Mouse (Mus musculus) hindbrain, embryonic 11.5 days (tissue): ENCODE measurements around the gene Sec31a. TPM values are rescaled to one million over a fixed set of nuclear protein-coding genes. Genes with fewer than 3 reads are reported as not detected.

Source experiments
- ATAC-seq: fragments of 200-750 bp; cut with Nextera tagmentation; 2 replicates; pipeline ENCODE4 v1.8.0; 2017; ENCODE audit warnings: mild to moderate bottlenecking, moderate TSS enrichment, moderate library complexity; ENCODE audit not compliant: low FRiP score
- DNase-seq: peaks from one replicate; pipeline ENCODE4 v3.0.0-alpha.2; 2015; ENCODE audit warnings: low spot score
- H3K27ac ChIP-seq: fragments of 300-500 bp; sonication (generic); 2 replicates; pipeline ENCODE4 v1.5.1; 2014; ENCODE audit warnings: mild to moderate bottlenecking, low read depth, low read length
- H3K27me3 ChIP-seq: fragments of 300-500 bp; sonication (generic); 2 replicates; pipeline ENCODE4 v1.6.1; 2014; ENCODE audit warnings: mild to moderate bottlenecking, low read length, moderate library complexity, mixed read lengths; ENCODE audit not compliant: control insufficient read depth, insufficient read depth
- H3K36me3 ChIP-seq: fragments of 300-500 bp; sonication (generic); 2 replicates; pipeline ENCODE4 v1.6.1; 2014; ENCODE audit warnings: mild to moderate bottlenecking, low read length, moderate library complexity, mixed read lengths; ENCODE audit not compliant: control insufficient read depth, insufficient read depth
- H3K4me1 ChIP-seq: fragments of 300-500 bp; sonication (generic); replicated peaks from 2 replicates; pipeline ENCODE4 v1.6.1; 2014; ENCODE audit warnings: low read length, mixed read lengths; ENCODE audit not compliant: control insufficient read depth, insufficient read depth
- H3K4me2 ChIP-seq: fragments of 300-500 bp; sonication (generic); replicated peaks from 2 replicates; pipeline ENCODE4 v1.6.1; 2014; ENCODE audit warnings: mild to moderate bottlenecking, low read depth, low read length
- H3K4me3 ChIP-seq: fragments of 300-500 bp; sonication (generic); 2 replicates; pipeline ENCODE4 v1.5.1; 2014; ENCODE audit warnings: low read depth, low read length
- H3K9ac ChIP-seq: fragments of 300-500 bp; sonication (generic); 2 replicates; pipeline ENCODE4 v1.6.1; 2014; ENCODE audit warnings: low read depth, low read length
- H3K9me3 ChIP-seq: fragments of 300-500 bp; sonication (generic); 2 replicates; pipeline ENCODE4 v1.6.1; 2016; ENCODE audit warnings: low read length; ENCODE audit not compliant: control insufficient read depth
- WGBS: fragments of 180-500 bp; shearing (Covaris S2); extraction: QIAGEN DNeasy Blood & Tissue Kit; methylation state at CpG from one replicate; pipeline ENCODE4 v1.1.7; 2014; 5-methylcytosine and 5-hydroxymethylcytosine counted together
- polyA plus RNA-seq: library from polyadenylated mRNA; unstranded; fragments of >200 nt; fragmentation: Nextera tagmentation; extraction: Ambion mirVana; gene quantifications from 2 replicates; pipeline ENCODE4 v1.2.1, GENCODE M21; 2014

Sec31a gene
- polyA plus RNA-seq, 1 experiment from 2014 or later, result 107 TPM

- Histone ChIP-seq H3K9ac (no peak overlapping the region), H3K9me3 (no peaks in the 10 kb centered on the region), H3K4me3 (no peak overlapping the region), H3K36me3 (no peaks in the 10 kb centered on the region), H3K27ac (no peak overlapping the region), H3K27me3 (no peaks in the 10 kb centered on the region), H3K4me1 (no peaks in the 10 kb centered on the region), H3K4me2 (no peak overlapping the region)
- no peak for DNase-seq
- peak; percentile 63 for ATAC-seq
- WGBS, result 95% methylated on average over 8 of the region's 8 CpGs
These were observed 65.1 kb downstream of the Sec31a start for GRCm38 (mm10) chr5:100350907-100351456.

- 69% methylated on average over 10 of the region's 10 CpGs for WGBS
- DNase-seq, result peak; percentile 43
These were observed 66.5 kb downstream of the Sec31a start for GRCm38 (mm10) chr5:100349287-100350215.

GRCm38 (mm10) chr5:100345118-100345517 is 70.9 kb downstream of the Sec31a start:
- no peak for DNase-seq
- Histone ChIP-seq H3K4me2 (no peak overlapping the region), H3K9me3 (no peaks in the 10 kb centered on the region), H3K27ac (no peak overlapping the region), H3K4me3 (no peak overlapping the region), H3K4me1 (no peaks in the 10 kb centered on the region), H3K27me3 (no peaks in the 10 kb centered on the region), H3K9ac (no peak overlapping the region), H3K36me3 (no peaks in the 10 kb centered on the region)
- ATAC-seq, result no peak
- WGBS, result 96% methylated on average over 1 of the region's 1 CpGs

More at GRCm38 (mm10) chr5:100349287-100350215, 66.5 kb downstream of the Sec31a start:
- H3K27ac ChIP-seq, result no peak overlapping the region
- no peaks in the 10 kb centered on the region for H3K9me3 ChIP-seq
- no peak overlapping the region for H3K4me3 ChIP-seq
- H3K9ac ChIP-seq, result no peak overlapping the region
- no peaks in the 10 kb centered on the region for H3K27me3 ChIP-seq
- no peak overlapping the region for H3K4me2 ChIP-seq
- H3K4me1 ChIP-seq, result no peaks in the 10 kb centered on the region
- ATAC-seq, result peak; percentile 62
- no peaks in the 10 kb centered on the region for H3K36me3 ChIP-seq

- H3K36me3 ChIP-seq, result no peaks in the 10 kb centered on the region
- H3K4me3 ChIP-seq, result no peak overlapping the region
- no peaks in the 10 kb centered on the region for H3K4me1 ChIP-seq
- 29% methylated on average over 6 of the region's 6 CpGs for WGBS
- no peaks in the 10 kb centered on the region for H3K27me3 ChIP-seq
- DNase-seq (no peak), ATAC-seq (no peak)
- no peak overlapping the region for H3K27ac ChIP-seq
- no peaks in the 10 kb centered on the region for H3K9me3 ChIP-seq
- no peak overlapping the region for H3K4me2 ChIP-seq
- no peak overlapping the region for H3K9ac ChIP-seq
These were observed 72.9 kb downstream of the Sec31a start for GRCm38 (mm10) chr5:100343087-100343486.

GRCm38 (mm10) chr5:100342422-100342821 is 73.6 kb downstream of the Sec31a start:
- ATAC-seq (no peak), DNase-seq (no peak)
- H3K4me1 ChIP-seq, result no peaks in the 10 kb centered on the region
- WGBS, result 82% methylated on average over 6 of the region's 6 CpGs
- no peak overlapping the region for H3K4me2 ChIP-seq
- H3K9ac ChIP-seq, result no peak overlapping the region
- no peaks in the 10 kb centered on the region for H3K9me3 ChIP-seq
- H3K27ac ChIP-seq, result no peak overlapping the region
- H3K36me3 ChIP-seq, result no peaks in the 10 kb centered on the region
- H3K4me3 ChIP-seq, result no peak overlapping the region
- no peaks in the 10 kb centered on the region for H3K27me3 ChIP-seq

- H3K9ac ChIP-seq, result no peak overlapping the region
- H3K4me1 ChIP-seq, result no peaks in the 10 kb centered on the region
- no peak overlapping the region for H3K4me2 ChIP-seq
- H3K4me3 ChIP-seq, result no peak overlapping the region
- WGBS, result 89% methylated on average over 7 of the region's 7 CpGs
- DNase-seq, result no peak
- H3K27ac ChIP-seq, result no peak overlapping the region
- no peaks in the 10 kb centered on the region for H3K9me3 ChIP-seq
- H3K27me3 ChIP-seq, result no peaks in the 10 kb centered on the region
- no peaks in the 10 kb centered on the region for H3K36me3 ChIP-seq
- ATAC-seq, result no peak
These were observed 75.0 kb downstream of the Sec31a start for GRCm38 (mm10) chr5:100341042-100341441.

- no peak for DNase-seq
- H3K36me3 ChIP-seq, result no peaks in the 10 kb centered on the region
- H3K27me3 ChIP-seq, result no peaks in the 10 kb centered on the region
- no peak for ATAC-seq
- no peak overlapping the region for H3K4me3 ChIP-seq
- 86% methylated on average over 4 of the region's 4 CpGs for WGBS
- H3K4me2 ChIP-seq, result no peak overlapping the region
- H3K27ac ChIP-seq, result no peak overlapping the region
- no peaks in the 10 kb centered on the region for H3K4me1 ChIP-seq
- H3K9ac ChIP-seq, result no peak overlapping the region
- H3K9me3 ChIP-seq, result no peaks in the 10 kb centered on the region
These were observed 78.2 kb downstream of the Sec31a start for GRCm38 (mm10) chr5:100337852-100338251.

GRCm38 (mm10) chr5:100336876-100337275 is 79.2 kb downstream of the Sec31a start:
- Histone ChIP-seq H3K4me1 (no peaks in the 10 kb centered on the region), H3K4me3 (no peak overlapping the region), H3K4me2 (no peak overlapping the region), H3K36me3 (no peaks in the 10 kb centered on the region), H3K27ac (no peak overlapping the region), H3K9me3 (no peaks in the 10 kb centered on the region), H3K27me3 (no peaks in the 10 kb centered on the region), H3K9ac (no peak overlapping the region)
- no peak for DNase-seq
- 88% methylated on average over 7 of the region's 7 CpGs for WGBS
- no peak for ATAC-seq
